Mouse (Mus musculus) layer of hippocampus, postnatal 36 days (tissue): ENCODE results near the gene Gata2. TPM values are rescaled to one million over a fixed set of nuclear protein-coding genes. Genes with fewer than 3 reads are reported as not detected.

Source experiments
- DNase-seq, 2 experiments: peaks; one replicate each; pipeline ENCODE4 v3.0.0; 2022
- total RNA-seq, 2 experiments: library from RNA; stranded (reverse); gene quantifications; 2 replicates each; pipeline ENCODE4 v1.2.3; 2021

Gata2 gene
- total RNA-seq, 2 experiments from 2014 or later, result 3.7 to 7.8 TPM

DNA sequence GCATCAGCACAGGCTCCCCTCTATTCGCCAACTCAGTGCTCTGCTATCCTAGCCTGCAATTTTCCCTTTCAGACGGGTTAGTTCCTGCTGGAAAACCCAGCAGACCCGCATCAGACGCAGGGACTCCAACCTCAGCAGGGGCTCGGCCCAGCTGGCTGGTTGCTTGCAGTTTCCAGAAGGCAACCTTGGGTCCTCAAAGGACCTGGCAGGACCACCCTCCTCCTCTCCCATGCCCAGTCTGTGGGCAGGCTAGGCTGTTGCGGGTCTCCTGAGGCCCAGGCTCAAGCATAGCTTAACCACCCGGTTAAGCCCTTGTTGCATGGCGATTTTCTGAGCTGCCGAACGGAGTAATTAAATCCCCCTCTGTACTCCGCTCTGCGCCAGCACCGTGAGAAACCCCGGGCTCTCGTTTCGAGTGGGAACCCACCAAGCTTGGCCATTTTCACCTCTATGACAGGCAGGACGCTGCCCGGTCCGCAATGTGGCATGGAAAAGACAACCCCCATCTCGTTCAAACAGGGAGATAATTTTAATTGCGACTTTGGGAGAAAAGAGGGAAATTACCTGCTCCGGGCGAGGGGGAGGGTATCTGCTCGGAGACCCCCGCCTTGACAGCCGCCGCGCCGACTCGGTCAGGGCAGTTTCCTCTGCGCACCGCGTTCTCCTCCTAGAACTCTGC is 2.5 kb downstream of the Gata2 start:
- no peak for DNase-seq

DNA sequence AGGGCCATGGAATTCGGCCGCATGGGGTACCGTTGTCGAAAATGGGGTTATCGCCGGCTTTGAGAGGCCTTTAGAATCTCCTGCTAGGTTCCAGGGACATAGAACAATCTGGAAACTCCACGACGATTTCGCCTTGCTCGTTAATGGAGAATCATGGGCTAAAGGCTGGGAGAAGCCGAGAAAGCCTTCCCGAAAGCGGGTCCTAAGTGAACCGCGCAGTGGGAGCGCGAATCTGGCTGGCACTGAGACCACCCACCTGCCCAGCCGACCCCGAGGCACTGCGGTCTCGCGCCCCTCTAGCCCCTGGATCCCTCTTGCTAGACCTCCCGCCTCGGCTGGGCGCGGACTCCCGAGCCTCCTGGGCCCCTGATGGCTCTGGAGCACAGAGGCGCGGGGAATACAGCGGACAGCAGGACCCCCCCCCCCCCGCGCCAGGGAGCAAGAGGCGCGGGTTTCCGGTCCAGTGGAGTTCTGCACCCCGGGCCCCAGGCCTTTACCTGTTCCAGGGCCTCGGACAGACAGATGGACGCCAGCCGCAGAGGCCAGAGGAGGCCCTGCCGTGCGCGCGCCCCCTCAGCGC is 3.1 kb downstream of the Gata2 start:
- no peak for DNase-seq

DNA sequence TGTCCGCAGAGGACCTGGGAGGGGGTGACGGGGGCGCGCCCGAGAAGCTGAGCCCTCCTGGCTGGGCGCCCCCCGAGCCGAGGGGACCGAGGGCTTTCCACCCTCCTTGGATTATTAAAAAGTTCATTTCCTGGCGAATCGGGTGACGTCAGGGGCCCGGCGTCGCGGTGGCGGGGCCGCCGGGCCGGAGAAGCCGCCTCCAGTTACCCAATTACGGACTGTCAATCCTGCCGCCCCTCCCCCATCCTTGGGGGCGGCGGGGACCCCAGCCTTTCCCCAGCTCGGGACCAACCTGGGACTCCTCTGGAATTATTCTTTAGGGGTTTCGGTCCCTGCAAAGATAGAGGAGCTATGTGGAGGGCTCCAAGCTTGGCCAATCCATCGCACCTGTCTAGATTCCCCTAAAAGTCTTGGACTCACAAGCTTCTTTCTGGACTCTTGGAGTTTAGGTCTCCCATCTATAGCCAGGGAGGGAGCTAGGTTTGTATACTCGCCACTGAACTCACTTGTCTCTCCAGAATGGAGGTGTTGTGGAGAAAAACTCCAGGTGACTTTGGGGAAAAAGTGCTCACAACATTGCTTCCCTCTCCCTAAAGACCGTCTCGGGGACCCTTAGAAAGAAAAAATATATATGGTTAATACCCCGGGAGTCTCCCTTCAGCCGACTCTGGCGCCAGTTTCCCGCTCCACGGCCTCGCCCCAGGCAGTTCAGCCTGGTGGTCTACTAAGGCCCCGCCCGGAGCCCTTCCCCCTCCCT is 3.8 kb downstream of the Gata2 start:
- DNase-seq, result no peak

DNA sequence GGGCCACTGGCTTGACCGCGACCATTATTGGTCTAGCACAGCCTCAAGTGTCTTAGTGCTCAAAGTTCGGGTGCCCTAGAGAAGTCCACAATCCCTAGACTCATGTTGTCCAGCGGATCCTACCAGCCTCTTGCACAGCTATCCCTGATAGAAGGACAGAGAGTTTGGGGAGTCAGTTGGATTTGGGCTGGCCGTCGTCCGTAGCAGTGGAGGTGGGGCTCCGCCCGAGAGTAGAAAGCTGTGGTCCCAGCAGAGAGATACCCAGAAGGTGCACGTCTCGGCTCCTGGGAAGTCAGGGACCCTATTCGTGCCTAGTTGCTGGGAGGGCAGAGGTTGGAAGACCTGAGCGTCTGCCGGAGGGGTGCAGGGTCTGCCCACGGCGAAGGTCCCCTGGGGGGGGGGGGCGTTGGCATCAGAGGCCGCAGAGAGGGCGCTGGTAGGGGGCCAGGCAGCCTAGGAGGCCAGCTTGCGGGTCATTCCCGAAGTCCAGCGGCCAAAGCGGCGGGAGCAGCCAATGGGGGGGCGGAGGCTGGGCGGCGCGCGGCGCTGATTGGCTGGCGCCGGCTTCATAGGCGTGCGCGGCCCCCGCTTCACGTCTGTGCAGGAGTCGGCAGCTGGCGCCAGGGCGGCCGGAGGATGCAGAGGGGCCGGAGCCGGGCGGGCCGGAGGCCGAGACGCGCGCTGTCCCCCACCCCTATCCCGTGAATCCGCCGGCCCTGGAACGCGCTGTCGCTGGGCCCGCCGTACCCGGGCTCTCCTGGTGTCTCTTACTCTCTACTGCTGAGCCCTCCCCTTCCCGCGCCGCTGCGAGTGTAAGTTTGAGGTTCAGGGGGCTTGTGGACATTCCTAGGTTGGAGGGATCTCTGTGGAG is 4.6 kb downstream of the Gata2 start:
- no peak for DNase-seq

DNA sequence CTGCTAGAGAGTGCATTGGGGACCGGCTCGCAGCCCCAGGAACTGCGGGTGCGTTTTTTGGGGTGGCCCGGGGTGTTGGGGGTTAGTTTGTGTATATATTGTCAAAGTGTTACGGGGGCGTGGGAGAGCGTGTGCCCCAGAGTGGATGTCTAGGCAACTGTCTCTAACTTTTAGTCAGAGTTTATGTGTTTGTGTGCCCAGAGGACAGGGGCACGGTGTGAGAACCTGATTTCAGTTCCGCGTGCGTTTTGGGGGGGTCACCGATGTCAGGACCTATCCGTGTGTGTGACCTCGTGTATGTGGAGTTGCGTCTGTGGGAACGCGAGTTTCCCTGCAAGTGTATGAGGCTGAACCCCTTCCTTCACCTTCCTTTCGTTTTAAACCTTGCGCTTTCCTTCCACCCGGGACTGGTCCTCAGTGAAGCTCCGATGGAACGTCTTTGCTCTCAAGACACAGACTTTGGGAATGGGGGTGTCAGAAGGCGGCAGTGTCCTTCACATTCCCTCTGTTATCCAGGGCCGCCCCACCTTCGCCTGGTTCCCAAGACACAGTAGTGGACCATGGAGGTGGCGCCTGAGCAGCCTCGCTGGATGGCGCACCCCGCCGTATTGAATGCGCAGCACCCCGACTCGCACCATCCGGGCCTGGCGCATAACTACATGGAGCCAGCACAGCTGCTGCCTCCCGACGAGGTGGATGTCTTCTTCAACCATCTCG is 5.5 kb downstream of the Gata2 start:
- no peak for DNase-seq

DNA sequence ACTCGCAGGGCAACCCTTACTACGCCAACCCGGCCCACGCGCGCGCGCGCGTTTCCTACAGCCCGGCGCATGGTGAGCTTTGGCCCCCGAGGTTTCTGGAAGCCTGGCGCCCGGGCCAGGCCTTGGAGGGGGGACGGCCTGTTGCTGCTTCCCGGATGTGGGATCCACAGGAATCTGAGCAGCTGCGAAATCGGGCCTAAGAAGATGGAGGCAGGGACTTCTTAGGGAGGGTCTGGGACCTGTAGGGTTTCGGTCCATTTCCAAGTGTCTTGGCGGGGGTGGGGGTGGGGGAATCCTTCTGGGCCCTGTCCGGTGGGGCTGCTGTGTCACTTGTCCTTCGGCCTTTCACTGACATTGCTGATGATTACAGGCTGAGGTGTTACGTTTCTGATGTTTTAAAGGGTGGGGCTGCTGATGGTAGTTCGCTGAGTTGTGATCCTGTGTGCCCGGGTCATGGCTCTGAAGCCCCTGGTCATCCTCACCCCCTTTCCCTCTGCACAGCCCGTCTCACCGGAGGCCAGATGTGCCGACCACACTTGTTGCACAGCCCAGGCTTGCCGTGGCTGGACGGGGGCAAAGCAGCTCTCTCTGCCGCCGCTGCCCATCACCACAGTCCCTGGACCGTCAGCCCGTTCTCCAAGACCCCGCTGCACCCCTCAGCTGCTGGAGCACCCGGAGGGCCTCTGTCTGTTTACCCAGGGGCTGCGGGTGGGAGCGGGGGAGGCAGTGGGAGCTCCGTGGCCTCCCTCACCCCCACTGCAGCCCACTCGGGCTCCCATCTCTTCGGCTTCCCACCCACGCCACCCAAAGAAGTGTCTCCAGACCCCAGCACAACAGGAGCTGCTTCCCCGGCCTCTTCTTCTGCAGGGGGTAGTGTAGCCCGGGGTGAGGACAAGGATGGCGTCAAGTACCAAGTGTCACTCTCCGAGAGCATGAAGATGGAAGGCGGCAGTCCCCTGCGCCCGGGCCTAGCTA is 6.3 kb downstream of the Gata2 start:
- no peak for DNase-seq

DNA sequence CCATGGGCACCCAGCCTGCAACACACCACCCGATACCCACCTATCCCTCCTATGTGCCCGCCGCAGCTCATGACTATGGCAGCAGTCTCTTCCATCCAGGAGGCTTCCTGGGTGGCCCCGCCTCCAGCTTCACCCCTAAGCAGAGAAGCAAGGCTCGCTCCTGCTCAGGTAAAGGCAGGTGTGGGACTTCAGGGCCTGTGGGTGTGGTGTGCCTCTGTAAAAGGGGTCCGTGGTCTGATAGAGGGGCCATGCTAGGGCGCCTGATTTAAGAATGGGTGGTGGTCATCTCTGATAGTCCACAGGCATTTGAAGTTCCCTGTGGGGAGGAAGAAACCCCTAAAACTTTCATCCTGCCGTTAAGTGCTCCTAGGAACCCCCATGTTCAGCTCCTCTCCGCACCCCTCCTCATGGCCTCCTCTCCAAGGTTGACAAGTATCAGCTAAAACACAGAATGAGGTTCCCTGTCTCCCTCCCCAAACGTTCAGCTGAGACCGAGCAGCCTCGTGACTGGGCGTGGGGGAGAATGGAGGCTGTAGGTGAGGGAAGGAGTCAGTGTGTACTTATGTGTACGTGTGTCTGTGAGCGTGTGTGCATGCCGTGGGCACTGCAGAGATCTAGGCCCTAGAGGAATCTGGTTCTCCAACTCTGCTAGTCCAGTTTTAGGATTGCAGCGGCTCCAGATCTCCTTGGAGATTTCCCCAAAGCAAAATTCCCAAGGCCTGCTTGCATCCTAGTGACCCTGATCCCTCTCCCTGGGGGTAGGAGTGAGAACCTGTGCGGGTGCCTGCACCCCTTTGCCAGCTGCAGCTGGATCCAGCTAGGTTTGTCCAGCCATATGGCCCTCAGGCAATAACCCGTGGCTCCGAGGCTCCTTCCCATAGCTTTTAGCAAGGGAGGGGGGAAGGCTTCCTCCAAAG is 7.3 kb downstream of the Gata2 start:
- no peak for DNase-seq

DNA sequence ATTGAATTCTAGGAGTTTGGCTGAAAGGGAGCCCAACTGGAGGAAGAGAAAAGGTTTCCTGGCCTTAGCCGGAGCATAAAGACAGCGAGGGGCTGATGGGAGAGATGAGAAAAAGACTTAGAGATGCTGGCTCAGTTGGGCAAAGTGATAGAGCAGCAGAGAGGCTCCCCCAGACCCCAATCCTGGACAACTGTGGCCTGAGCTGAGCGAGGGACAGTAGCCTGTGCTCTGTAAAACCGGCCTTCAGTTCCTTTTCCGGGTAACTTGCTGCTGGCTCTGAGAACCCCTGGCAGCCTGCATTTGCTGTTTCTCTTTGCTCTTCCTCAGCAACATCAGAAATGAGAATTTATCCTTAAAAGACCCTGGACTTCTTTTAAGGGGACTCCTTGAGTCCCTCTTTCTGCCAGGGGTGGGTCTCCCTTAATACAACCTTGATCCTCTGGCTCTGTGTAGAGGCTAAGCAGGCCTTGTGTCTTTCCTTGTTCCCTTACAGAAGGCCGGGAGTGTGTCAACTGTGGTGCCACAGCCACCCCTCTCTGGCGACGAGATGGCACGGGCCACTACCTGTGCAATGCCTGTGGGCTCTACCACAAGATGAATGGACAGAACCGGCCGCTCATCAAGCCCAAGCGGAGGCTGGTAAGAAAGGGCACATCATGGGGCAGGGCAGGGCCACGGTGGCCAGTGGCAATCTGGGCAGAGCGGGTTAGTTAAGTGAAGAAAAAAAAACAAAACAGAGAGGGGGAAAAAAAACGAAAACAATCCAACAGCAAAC is 8.4 kb downstream of the Gata2 start:
- no peak for DNase-seq

DNA sequence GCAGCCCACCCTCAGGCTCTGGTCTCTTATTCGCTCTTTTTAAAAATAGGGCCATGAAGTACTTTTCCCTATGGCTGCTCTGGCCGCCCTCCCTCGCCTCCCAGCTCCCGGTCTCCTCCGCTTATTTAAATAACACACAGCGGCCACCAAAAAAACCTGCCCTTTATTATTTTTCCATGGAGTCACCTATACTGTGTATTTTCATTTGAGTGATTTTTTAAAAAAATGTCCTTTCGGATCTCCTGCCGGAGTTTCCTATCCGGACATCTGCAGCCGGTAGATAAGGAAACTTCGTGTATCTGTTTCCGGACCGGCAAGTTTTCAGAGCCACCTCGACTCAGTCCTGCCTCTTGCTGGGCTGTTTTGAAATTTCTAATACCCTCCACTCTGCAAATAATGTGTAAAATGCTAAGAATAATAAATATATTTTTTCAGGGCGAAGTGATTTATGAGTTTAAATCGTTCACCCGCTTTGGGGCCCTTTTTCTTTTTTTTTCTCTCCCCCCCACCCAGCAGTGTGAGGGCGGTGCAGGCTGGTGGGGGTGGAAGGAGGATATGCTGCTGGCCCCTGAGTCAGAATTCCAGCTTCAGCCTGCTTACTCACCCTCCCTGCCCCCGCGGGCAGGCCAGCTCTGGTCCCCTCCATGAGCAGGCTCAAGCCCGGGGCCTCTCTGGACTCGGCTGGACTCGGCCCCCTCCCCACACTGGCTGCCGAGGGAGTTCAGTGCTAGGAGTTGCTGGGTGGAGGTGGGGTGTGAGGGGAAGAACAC is 9.4 kb downstream of the Gata2 start:
- DNase-seq, result no peak

DNA sequence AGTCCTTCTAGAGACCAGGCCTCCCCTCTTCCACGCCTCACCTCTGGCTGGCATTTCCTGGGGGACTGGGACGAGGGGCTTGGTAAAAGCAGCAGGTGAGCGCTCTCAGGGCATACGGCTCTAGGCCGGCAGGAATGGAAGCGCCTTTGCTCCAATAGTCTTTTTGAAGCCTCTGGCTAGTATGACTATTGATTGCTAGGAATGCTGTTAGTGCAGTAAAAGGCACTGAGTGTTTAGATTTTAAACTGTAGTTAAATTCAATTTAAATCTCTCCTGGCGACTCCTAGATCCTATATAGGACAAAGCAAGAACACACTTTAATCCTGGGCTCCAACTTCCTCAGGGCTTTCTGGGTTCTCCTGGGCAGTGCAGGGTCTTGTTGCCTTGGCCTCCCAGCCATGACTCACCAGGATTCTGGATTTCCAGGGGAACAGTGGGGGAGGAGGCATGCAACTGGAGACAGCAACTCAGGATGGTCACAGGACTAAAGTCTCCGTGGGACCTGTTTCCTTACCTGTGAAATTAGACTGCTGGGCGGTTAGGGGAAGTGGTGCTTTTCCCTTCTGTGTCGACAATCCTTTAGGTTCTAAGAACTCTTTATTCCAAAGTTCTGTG is 10.2 kb downstream of the Gata2 start:
- no peak for DNase-seq

DNA sequence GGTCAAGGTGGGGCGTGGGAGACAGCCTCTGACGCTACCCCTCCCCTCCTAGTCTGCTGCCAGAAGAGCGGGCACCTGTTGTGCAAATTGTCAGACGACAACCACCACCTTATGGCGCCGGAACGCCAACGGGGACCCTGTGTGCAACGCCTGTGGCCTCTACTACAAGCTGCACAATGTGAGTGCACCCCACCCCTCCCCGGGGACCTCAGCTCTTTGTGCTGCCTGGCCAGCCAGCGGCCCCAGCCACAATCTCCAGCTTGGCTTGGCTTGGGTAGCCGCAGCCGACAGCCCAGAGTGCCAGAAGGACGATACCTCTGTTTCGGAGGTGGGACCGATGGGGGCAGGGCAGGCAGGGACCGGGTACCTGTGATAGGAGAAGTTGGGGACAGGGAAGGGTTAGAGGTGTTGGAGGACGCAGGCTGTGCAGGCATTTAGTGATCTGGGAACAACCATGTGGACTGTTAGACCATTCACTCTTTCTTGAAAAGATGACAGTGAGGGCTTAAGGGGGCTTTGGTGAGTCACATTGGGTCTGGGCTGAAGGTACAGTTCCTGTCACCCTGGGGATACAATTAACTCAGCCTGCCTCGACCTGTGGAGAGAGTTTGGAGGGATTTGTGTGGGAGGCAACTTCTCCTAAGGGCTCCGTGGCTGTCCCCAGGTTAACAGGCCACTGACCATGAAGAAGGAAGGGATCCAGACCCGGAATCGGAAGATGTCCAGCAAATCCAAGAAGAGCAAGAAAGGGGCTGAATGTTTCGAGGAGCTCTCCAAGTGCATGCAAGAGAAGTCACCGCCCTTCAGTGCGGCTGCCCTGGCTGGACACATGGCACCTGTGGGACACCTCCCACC is 11.1 kb downstream of the Gata2 start:
- no peak for DNase-seq

DNA sequence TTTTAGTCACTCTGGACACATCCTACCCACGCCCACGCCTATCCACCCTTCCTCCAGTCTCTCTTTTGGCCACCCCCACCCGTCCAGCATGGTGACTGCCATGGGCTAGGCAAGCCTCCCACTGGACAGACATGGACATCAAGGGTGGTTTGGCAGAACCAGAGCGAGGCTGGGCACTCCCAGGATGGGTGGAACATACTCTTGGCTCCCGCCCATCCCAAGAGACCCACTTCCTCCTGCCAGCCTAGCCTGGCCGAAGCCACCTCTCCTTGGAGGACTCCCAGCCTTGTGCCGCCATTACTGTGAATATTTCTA is 11.7 kb downstream of the Gata2 start:
- no peak for DNase-seq

DNA sequence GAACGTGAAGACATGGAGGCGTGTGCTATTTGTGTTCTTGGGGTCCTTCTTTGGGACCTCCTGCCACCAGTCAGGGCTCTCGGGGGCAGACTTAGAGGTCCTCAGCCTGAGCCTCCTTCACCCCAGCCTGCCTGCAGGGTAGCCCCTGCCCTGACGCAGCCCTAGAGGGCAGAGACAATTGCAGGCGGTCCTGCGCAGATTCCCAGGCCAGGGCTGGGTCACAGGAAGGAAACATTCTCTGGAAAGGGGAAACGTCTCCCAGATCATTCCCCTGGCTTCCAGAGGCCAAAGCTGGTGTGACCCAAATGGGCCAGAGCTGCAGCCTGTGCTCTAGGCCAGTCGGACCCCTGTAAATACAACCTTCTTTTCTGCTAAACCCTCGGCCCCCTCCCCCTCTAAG is 12.2 kb downstream of the Gata2 start:
- DNase-seq, result no peak

DNA sequence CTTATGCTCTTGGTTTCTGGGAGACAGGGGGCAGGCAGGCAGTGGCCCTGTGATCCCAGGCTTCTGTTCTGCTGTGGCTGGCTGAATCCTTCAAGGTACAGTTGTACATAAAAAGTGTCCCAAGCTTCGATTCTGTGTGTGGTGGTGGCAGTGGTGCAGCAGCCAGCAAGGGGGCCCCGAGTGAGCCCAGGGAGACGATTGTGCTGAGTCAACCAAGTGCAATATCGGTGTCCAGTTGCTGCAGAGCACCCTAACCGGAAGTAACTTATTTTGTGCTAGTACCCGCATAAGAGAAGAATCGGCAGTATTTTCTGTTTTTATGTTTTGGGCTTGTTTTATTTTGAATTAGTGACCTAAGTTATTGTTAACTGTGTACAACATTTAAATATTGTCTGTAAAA is 12.9 kb downstream of the Gata2 start:
- DNase-seq, result no peak

DNA sequence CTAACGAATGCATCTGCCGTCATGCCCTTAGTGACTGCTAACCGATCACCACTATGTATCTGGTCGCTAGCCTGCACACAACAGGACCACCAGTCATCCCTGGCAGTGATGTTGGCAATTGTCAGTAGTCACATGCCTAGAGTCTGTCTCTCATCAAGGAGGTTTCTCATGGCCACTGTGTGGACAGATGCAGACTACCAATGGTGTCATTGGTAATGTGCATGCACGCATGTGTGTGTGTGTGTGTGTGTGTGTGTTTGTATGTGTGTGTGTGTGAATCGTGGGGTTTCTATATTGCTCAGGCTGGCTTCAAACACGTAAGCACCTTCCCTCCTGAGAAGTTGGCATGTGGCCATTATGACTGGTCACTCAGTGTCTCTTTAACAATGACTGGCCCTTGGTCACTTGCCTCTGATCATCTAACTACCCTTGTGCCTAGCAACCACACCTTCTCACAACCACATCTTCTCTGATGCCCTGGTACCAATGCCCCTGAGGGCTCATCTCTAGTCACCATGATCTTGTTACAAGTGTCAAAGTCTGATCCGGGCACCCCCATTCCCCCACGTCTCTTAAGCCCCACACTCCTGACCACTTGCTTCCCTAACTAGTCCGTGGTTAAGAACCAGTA is 13.8 kb downstream of the Gata2 start:
- DNase-seq, result no peak

DNA sequence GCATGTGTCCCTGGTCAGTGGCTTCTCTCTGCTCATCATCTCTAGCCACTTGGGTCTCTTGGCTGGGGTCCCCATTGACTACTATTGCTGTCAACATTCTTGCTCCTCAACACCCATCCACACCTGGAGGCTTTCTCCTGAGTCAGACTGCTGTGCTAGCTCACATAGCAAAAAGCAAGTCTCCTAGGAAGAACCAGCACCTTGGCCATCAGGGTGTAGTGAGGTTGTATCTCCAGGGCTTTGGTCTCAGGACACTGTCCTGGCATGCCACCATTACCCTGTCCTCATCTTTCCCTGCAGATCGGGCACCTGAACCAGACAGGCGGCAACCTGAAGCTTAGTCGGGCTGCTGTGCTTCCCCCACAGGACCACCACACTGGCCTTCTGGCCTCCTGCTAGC is 14.6 kb downstream of the Gata2 start:
- DNase-seq, result no peak

DNA sequence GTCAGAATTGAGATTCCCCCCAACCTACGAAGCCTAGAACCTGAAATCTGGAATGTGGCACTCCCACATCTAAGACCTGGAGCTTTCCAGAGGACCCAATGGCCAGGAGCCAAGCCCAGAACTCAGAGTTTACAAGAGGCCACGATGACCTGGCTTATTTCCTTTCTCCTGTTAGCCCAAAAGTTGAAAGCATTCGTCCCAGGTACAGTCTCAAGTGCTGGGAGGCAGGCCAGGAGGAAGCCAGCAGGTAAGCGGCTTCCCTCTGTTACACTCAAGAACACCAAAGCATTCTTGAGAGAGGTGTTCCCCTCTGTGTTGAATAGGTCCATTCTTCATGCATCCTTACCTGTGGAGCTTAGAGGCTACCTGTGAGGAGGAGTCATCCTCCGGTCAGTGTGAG is 15.8 kb downstream of the Gata2 start:
- no peak for DNase-seq
